Mouse (Mus musculus): ENCODE results near the gene Kdelr3. TPM values are rescaled to one million over a fixed set of nuclear protein-coding genes. Genes with fewer than 3 reads are reported as not detected.

Kdelr3 gene
- polyA plus RNA-seq, 1 experiment: 74.7 TPM

- Histone ChIP-seq H3ac (ENCODE audit: control insufficient read depth, insufficient read length) (peak overlapping the region; percentile 87), H3K4me3 (peak overlapping the region; percentile 89), H3K79me2 (ENCODE audit: control insufficient read depth, insufficient read depth) (peaks cover 46% of the 10 kb centered on the region), H3K36me3 (ENCODE audit: control insufficient read depth, insufficient read depth) (peaks cover 37% of the 10 kb centered on the region), H3K27me3 (ENCODE audit: control insufficient read depth, insufficient read depth, insufficient read length) (peaks cover 7% of the 10 kb centered on the region), H3K4me2 (ENCODE audit: low read depth) (peak overlapping the region; percentile 95)
- no peak for TF ChIP-seq SRF (IDR thresholded peaks at IDR 0.05; ENCODE audit: control insufficient read depth, insufficient read length, low read depth)
- no peak for TF ChIP-seq MAX (IDR thresholded peaks at IDR 0.05; ENCODE audit: low read depth)
- peak; percentile 57 for TF ChIP-seq POLR2A (IDR thresholded peaks at IDR 0.05; ENCODE audit: insufficient read length, low read depth)
- peak; percentile 66 for TF ChIP-seq POLR2AphosphoS2 (IDR thresholded peaks at IDR 0.05; ENCODE audit: insufficient read length, low read depth)
- TF ChIP-seq REST (IDR thresholded peaks at IDR 0.05; ENCODE audit: insufficient read depth, insufficient read length): peak; percentile 25
Measured at GRCm38 (mm10) chr15:79545921-79546399, 29.7 kb downstream of the Kdelr3 start.

- Histone ChIP-seq H3K4me2 (ENCODE audit: low read depth) (peak within 1 kb of the TSS; percentile 95), H3K36me3 (ENCODE audit: control insufficient read depth, insufficient read depth) (peaks cover 30% of the 10 kb centered on the region), H3ac (ENCODE audit: control insufficient read depth, insufficient read length) (peak within 1 kb of the TSS; percentile 87), H3K4me3 (peak within 1 kb of the TSS; percentile 89), H3K79me2 (ENCODE audit: control insufficient read depth, insufficient read depth) (peaks cover 43% of the 10 kb centered on the region), H3K27me3 (ENCODE audit: control insufficient read depth, insufficient read depth, insufficient read length) (peaks cover 10% of the 10 kb centered on the region)
- TF ChIP-seq CEBPB (IDR thresholded peaks at IDR 0.05; ENCODE audit: insufficient read depth, poor library complexity, severe bottlenecking): no peak
- TF ChIP-seq MAX (IDR thresholded peaks at IDR 0.05; ENCODE audit: low read depth): no peak
- TF ChIP-seq E2F4 (IDR thresholded peaks at IDR 0.05; ENCODE audit: insufficient read depth): no peak
- no peak for TF ChIP-seq MYOD1 (IDR thresholded peaks at IDR 0.05; ENCODE audit: control insufficient read depth in 1 of 3, insufficient read length in 2 of 3, low read depth in 2 of 3)
- TF ChIP-seq TCF12 (IDR thresholded peaks at IDR 0.05; ENCODE audit: insufficient read depth, poor library complexity, severe bottlenecking): no peak
- TF ChIP-seq USF1 (IDR thresholded peaks at IDR 0.05; ENCODE audit: low read depth): no peak
- TF ChIP-seq TCF3 (IDR thresholded peaks at IDR 0.05; ENCODE audit: insufficient read length, low read depth): no peak
- peak; percentile 37 for TF ChIP-seq SRF (IDR thresholded peaks at IDR 0.05; ENCODE audit: control insufficient read depth, insufficient read length, low read depth)
- peak; percentile 85 for TF ChIP-seq POLR2A (IDR thresholded peaks at IDR 0.05; ENCODE audit: insufficient read length, low read depth)
- TF ChIP-seq POLR2AphosphoS2 (IDR thresholded peaks at IDR 0.05; ENCODE audit: insufficient read length, low read depth): peak; percentile 91
- TF ChIP-seq MYOG (IDR thresholded peaks at IDR 0.05; ENCODE audit: control insufficient read depth in 1 of 3, insufficient read depth in 1 of 3, insufficient read length in 2 of 3, low read depth in 2 of 3): peak in 1 of 3 experiments; percentile 42
- no peak for TF ChIP-seq REST (IDR thresholded peaks at IDR 0.05; ENCODE audit: insufficient read depth, insufficient read length)
Measured at GRCm38 (mm10) chr15:79546410-79547288, 30.4 kb downstream of the Kdelr3 start, which contains the start of gene Ddx17. TSS of gene Ddx17 (minus strand) at chr15:79546741.

DNA sequence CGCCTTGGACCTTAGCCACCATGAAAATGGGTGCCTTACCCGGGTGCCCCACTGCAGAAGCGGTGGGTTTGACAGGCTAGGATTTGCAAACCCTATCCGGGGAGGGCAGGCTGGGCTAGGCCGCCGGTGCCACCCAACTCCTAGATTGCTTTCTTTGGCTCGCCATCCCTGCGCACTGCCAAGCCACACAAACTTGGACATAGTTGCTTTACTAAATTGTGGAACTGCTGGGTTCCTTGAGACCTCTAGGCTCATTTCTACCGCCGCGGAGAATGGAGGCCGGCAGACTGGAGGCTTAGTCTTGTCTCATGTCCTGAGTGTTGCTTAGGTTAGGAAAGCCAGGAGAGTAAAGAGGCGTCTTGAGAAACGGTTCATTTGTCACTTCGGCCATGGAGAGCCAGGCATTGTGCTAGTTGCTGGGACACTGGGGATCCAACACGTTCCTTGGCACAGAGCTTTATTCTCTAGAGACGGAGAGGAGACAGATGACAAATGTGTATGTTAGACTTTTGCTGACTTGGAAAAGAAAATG, 31.1 kb downstream of the Kdelr3 start:
- H3K4me3 ChIP-seq: peak overlapping the region; percentile 89
- peaks cover 23% of the 10 kb centered on the region for H3K36me3 ChIP-seq (ENCODE audit: control insufficient read depth, insufficient read depth)
- peak overlapping the region; percentile 65 for H3K4me2 ChIP-seq (ENCODE audit: low read depth)
- TF ChIP-seq TCF12 (IDR thresholded peaks at IDR 0.05; ENCODE audit: insufficient read depth, poor library complexity, severe bottlenecking) (no peak), POLR2AphosphoS2 (IDR thresholded peaks at IDR 0.05; ENCODE audit: insufficient read length, low read depth) (no peak), MYOD1 (IDR thresholded peaks at IDR 0.05; ENCODE audit: control insufficient read depth in 1 of 3, insufficient read length in 2 of 3, low read depth in 2 of 3) (no peak), MAX (IDR thresholded peaks at IDR 0.05; ENCODE audit: low read depth) (no peak), POLR2A (IDR thresholded peaks at IDR 0.05; ENCODE audit: insufficient read length, low read depth) (no peak), USF1 (IDR thresholded peaks at IDR 0.05; ENCODE audit: low read depth) (no peak), REST (IDR thresholded peaks at IDR 0.05; ENCODE audit: insufficient read depth, insufficient read length) (no peak), SRF (IDR thresholded peaks at IDR 0.05; ENCODE audit: control insufficient read depth, insufficient read length, low read depth) (no peak), MYOG (IDR thresholded peaks at IDR 0.05; ENCODE audit: control insufficient read depth in 1 of 3, insufficient read depth in 1 of 3, insufficient read length in 2 of 3, low read depth in 2 of 3) (no peak), TCF3 (IDR thresholded peaks at IDR 0.05; ENCODE audit: insufficient read length, low read depth) (no peak), E2F4 (IDR thresholded peaks at IDR 0.05; ENCODE audit: insufficient read depth) (no peak)
- peaks cover 36% of the 10 kb centered on the region for H3K79me2 ChIP-seq (ENCODE audit: control insufficient read depth, insufficient read depth)
- H3ac ChIP-seq (ENCODE audit: control insufficient read depth, insufficient read length): no peak overlapping the region
- H3K27me3 ChIP-seq (ENCODE audit: control insufficient read depth, insufficient read depth, insufficient read length): peaks cover 14% of the 10 kb centered on the region

- no peak overlapping the region for H3K4me2 ChIP-seq (ENCODE audit: low read depth)
- H3K27me3 ChIP-seq (ENCODE audit: control insufficient read depth, insufficient read depth, insufficient read length): peaks cover 16% of the 10 kb centered on the region
- H3K36me3 ChIP-seq (ENCODE audit: control insufficient read depth, insufficient read depth): peaks cover 14% of the 10 kb centered on the region
- TF ChIP-seq MYOG (IDR thresholded peaks at IDR 0.05; ENCODE audit: control insufficient read depth in 1 of 3, insufficient read depth in 1 of 3, insufficient read length in 2 of 3, low read depth in 2 of 3) (no peak), SRF (IDR thresholded peaks at IDR 0.05; ENCODE audit: control insufficient read depth, insufficient read length, low read depth) (no peak), MAX (IDR thresholded peaks at IDR 0.05; ENCODE audit: low read depth) (no peak), USF1 (IDR thresholded peaks at IDR 0.05; ENCODE audit: low read depth) (no peak), REST (IDR thresholded peaks at IDR 0.05; ENCODE audit: insufficient read depth, insufficient read length) (no peak), E2F4 (IDR thresholded peaks at IDR 0.05; ENCODE audit: insufficient read depth) (no peak), CEBPB (IDR thresholded peaks at IDR 0.05; ENCODE audit: insufficient read depth, poor library complexity, severe bottlenecking) (no peak), MYOD1 (IDR thresholded peaks at IDR 0.05; ENCODE audit: control insufficient read depth in 1 of 3, insufficient read length in 2 of 3, low read depth in 2 of 3) (no peak), TCF3 (IDR thresholded peaks at IDR 0.05; ENCODE audit: insufficient read length, low read depth) (no peak)
- H3ac ChIP-seq (ENCODE audit: control insufficient read depth, insufficient read length): no peak overlapping the region
- no peak overlapping the region for H3K4me3 ChIP-seq
- peaks cover 27% of the 10 kb centered on the region for H3K79me2 ChIP-seq (ENCODE audit: control insufficient read depth, insufficient read depth)
Measured at GRCm38 (mm10) chr15:79548226-79548625, 32.0 kb downstream of the Kdelr3 start.

All from myocyte (in vitro differentiated cells).